Mouse (Mus musculus): ENCODE data around the gene Dmp1. TPM values are rescaled to one million over a fixed set of nuclear protein-coding genes. Genes with fewer than 3 reads are reported as not detected.
A peak's percentile ranks its signal among the peaks of the same experiment; 100 is the strongest.

Gene Dmp1
- 1 to 10 TPM in 1 of 4 experiments, under 1 TPM in 3; 0.51 to 1.2 (median 0.68) TPM for total RNA-seq (2022)

- DNase-seq (ENCODE audit: low spot score in 2 of 2), result no peak
Observed at GRCm38 (mm10) chr5:104202351-104202750, at the start of gene Dmp1. TSS of gene Dmp1 (plus strand) at chr5:104202613.

GRCm38 (mm10) chr5:104157701-104158100 lies 44.7 kb upstream of the Dmp1 start:
- no peak for DNase-seq (ENCODE audit: low spot score in 2 of 2)

- DNase-seq (ENCODE audit: low spot score in 2 of 2), result no peak
Observed at GRCm38 (mm10) chr5:104158332-104159052, 43.9 kb upstream of the Dmp1 start.

- DNase-seq (ENCODE audit: low spot score in 2 of 2), result no peak
Observed at GRCm38 (mm10) chr5:104160581-104160980, 41.8 kb upstream of the Dmp1 start.

GRCm38 (mm10) chr5:104161390-104161789 lies 41.0 kb upstream of the Dmp1 start:
- DNase-seq (ENCODE audit: low spot score in 2 of 2), result no peak

- DNase-seq (ENCODE audit: low spot score in 2 of 2), result no peak
Observed at GRCm38 (mm10) chr5:104163536-104163935, 38.9 kb upstream of the Dmp1 start.

- DNase-seq (ENCODE audit: low spot score in 2 of 2), result no peak
Observed at GRCm38 (mm10) chr5:104170412-104170811, 32.0 kb upstream of the Dmp1 start, which contains the start of gene Dspp. TSS of gene Dspp (plus strand) at chr5:104170712.

GRCm38 (mm10) chr5:104173094-104173493 lies 29.3 kb upstream of the Dmp1 start:
- no peak for DNase-seq (ENCODE audit: low spot score in 2 of 2)

- no peak for DNase-seq (ENCODE audit: low spot score in 2 of 2)
Observed at GRCm38 (mm10) chr5:104183743-104184142, 18.7 kb upstream of the Dmp1 start.

GRCm38 (mm10) chr5:104187281-104187680 lies 15.1 kb upstream of the Dmp1 start:
- no peak for DNase-seq (ENCODE audit: low spot score in 2 of 2)

GRCm38 (mm10) chr5:104195086-104195485 lies 7.3 kb upstream of the Dmp1 start:
- no peak for DNase-seq (ENCODE audit: low spot score in 2 of 2)

GRCm38 (mm10) chr5:104201153-104201950 lies 1.1 kb upstream of the Dmp1 start:
- DNase-seq (ENCODE audit: low spot score in 2 of 2), result no peak

- DNase-seq (ENCODE audit: low spot score in 2 of 2), result no peak
Observed at GRCm38 (mm10) chr5:104212531-104212930, 10.1 kb downstream of the Dmp1 start.

- no peak for DNase-seq (ENCODE audit: low spot score in 2 of 2)
Observed at GRCm38 (mm10) chr5:104218926-104219325, 16.5 kb downstream of the Dmp1 start.

- no peak for DNase-seq (ENCODE audit: low spot score in 2 of 2)
Observed at GRCm38 (mm10) chr5:104224299-104224698, 21.9 kb downstream of the Dmp1 start.

GRCm38 (mm10) chr5:104224750-104225149 lies 22.3 kb downstream of the Dmp1 start:
- DNase-seq (ENCODE audit: low spot score in 2 of 2), result no peak

- no peak for DNase-seq (ENCODE audit: low spot score in 2 of 2)
Observed at GRCm38 (mm10) chr5:104228497-104228896, 26.1 kb downstream of the Dmp1 start.

GRCm38 (mm10) chr5:104236741-104237140 lies 34.3 kb downstream of the Dmp1 start:
- DNase-seq (ENCODE audit: low spot score in 2 of 2), result peak in 1 of 2 experiments; percentile 13

- DNase-seq (ENCODE audit: low spot score in 2 of 2), result peak; percentile 28 to 34
Observed at GRCm38 (mm10) chr5:104239674-104240378, 37.4 kb downstream of the Dmp1 start.

GRCm38 (mm10) chr5:104244261-104244660 lies 41.8 kb downstream of the Dmp1 start:
- DNase-seq (ENCODE audit: low spot score in 2 of 2), result no peak

- DNase-seq (ENCODE audit: low spot score in 2 of 2), result no peak
Observed at GRCm38 (mm10) chr5:104251811-104252210, 49.4 kb downstream of the Dmp1 start.

- no peak for DNase-seq (ENCODE audit: low spot score in 2 of 2)
Observed at GRCm38 (mm10) chr5:104256585-104256984, 54.2 kb downstream of the Dmp1 start.

Data from gastrocnemius, adult 8-10 months (tissue).